Mouse (Mus musculus) spleen, adult 2 months (tissue): ENCODE results near the gene Sub1.

Source experiments
- CTCF ChIP-seq: fragments of 200-500 bp; IDR thresholded peaks from 2 replicates; pipeline ENCODE4 v1.5.1; 2011; ENCODE audit warnings: mild to moderate bottlenecking, inconsistent platforms; ENCODE audit not compliant: insufficient read depth, insufficient read length, insufficient replicate concordance; ENCODE audit errors: extremely low read depth
- POLR2A ChIP-seq: fragments of 200-500 bp; IDR thresholded peaks from 2 replicates; pipeline ENCODE4 v1.6.1; 2011; ENCODE audit warnings: low read depth, low read length, inconsistent platforms

DNA sequence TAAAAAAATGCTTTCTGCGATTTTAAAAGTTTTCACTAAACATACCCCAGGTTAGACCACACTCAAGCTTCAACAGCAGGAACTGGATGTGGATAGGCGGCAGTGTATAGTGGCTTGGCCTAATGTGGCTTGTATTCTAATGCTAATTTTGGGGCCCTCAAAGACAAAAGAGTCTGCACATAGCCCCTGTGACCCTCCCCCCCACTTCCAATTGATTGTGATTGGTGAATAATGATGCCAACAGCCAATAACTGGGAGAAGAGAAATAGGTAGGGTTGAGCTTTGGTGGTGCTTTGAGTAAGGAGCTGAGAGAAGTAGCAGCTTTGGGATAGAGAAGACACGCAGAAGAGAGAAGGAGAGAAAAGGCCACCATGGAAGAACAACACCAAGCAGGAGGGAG, 35.7 kb upstream of the Sub1 start:
- TF ChIP-seq CTCF: no peak
- no peak for TF ChIP-seq POLR2A
